Mouse (Mus musculus) hematopoietic stem cell, adult 5-6 weeks (primary cell): ENCODE data around the gene Apoc3. TPM values are rescaled to one million over a fixed set of nuclear protein-coding genes. Genes with fewer than 3 reads are reported as not detected.

ENCODE experiments used
- ATAC-seq, 2 experiments: fragments of 125-278 bp in 1 of 2; replicated peaks in 1 of 2; 2 replicates each; pipeline ENCODE4 v1.8.0; 2016 to 2017; ENCODE audit warnings: inconsistent platforms in 2 of 2, mild to moderate bottlenecking in 2 of 2, moderate number of reproducible peaks in 2 of 2, low read depth in 1 of 2, moderate TSS enrichment in 1 of 2; ENCODE audit not compliant: low FRiP score in 2 of 2, poor library complexity in 2 of 2, severe bottlenecking in 2 of 2, insufficient read depth in 1 of 2, low TSS enrichment in 1 of 2
- total RNA-seq: library from RNA; stranded (forward); fragments of 172-1452, 232-1000 nt; gene quantifications from 2 replicates; pipeline ENCODE4 v1.2.3, GENCODE M21; 2017

Gene Apoc3
- total RNA-seq: not detected in 2 replicates

DNA sequence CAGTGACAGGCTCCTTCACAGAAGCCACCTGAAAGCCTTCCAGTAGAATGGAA lies at the start of gene Apoc3:
TSS of gene Apoc3 (minus strand) at position 41 of the 53 bp plus-strand sequence.
- ATAC-seq: no peak

DNA sequence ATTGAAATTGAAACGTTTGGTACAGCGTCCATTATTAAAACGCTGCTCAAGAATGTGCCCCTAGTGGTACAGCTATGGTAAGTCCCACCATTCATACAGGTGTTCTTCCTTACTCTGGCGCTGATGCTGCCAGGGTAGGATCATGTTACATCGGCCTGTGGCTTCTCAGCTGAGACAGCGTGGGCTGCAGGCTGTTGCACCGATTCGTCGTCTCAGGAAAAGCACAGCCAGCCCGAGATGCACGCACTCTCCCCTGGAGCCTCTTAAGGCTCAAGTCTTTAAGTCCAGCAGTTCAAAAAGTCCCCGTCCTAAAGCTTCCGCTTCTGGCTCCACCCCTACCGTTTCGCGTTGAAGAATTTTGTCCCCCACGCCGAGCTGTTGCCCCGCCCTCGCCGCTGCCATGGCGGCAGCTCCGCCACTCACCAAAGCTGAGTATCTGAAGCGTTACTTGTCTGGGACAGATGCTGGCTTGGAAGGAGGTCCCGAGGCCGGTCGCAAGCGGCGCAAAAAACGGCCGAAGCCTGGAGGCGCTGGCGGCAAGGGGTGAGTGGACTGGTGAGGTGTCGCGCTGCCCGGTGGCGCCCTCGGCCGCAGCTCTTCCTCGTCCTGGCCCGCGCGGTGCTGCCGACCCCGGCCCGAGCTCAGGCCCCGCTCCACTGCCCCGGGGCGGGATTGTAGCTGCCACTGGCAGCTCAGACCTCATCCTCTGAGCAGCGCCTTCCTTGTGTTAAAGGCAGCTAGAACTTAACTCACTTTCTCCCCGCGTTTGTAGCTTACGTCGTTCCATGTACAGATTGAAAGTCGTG lies 47.4 kb upstream of the Apoc3 start, which contains the start of gene Bud13:
TSS of gene Bud13 (plus strand) at position 378 of the 806 bp plus-strand sequence.
- peak; percentile 94 to 95 for ATAC-seq

DNA sequence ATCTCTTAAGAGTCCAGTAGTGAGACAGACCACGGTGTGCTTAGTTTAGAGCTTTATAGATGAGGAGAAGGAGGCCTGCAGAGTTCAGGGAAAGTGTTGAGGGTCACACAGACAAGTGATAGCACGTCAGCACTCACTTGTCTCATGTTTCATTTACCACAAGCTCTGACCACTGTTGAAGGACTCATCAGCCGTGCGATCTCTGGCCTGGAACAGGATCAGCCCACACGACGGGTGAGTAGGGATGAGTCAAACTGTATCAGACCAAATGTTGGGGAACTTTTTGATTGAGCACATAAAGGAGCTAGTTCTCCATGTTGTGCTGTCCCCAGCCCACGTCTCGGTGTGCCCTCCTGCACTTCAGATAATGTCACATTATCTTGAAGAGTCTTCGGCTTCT lies 39.1 kb upstream of the Apoc3 start:
- no peak for ATAC-seq

DNA sequence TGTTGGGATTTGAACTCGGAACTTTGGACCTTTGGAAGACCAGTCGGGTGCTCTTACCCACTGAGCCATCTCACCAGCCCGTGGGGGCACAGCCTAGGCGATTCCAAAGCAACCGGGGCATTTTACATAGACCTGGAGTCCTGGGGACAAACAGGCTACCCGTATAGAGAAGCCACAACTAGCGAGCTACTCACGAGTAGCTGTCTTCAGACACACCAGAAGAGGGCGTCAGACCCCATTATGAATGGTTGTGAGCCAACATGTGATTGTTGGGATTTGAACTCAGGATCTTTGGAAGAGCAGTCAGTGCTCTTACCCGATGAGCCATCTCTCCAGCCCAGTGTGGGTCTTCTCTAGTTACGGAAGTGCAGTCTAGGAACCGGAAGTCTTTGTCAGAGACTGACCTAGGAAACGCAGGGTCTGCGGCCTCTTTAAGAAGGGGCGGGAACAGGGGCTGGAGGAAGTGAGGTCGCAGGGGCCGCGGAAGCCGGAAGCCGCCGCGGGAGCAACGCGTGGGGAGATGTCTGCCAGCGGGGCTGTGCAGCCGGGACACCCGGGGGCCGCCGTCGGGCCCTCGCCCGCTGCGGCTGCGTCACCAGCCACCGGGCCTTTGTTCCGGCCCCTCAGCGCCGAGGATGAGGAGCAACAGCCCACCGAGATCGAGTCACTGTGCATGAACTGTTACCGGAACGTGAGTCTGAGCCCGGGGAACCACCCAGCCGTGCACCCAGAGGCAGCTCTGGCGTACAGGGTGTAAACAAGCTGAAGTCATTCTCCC lies 37.4 kb upstream of the Apoc3 start, which contains the start of gene Zpr1:
TSS of gene Zpr1 (plus strand) at position 388 of the 778 bp plus-strand sequence.
- peak; percentile 91 to 95 for ATAC-seq

DNA sequence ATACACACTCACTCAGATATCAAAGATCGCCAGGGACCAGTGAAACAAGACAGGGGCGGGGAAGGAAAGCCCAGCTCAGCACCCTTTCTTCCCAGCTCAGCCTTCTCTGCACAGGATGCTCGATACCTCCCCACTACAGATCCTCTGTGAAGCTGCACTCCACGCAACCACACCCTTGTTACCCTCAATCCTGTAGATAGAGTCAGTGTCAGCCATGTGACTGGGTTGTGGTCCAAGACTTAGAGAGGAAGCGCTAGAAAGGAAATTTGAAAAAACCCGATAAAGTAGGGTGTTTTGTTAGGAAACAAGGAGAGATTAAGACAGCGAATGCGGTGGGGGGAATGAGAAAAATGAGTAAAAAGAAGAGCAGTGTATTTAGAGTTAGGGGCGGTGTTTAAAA lies 36.6 kb upstream of the Apoc3 start:
- no peak for ATAC-seq

DNA sequence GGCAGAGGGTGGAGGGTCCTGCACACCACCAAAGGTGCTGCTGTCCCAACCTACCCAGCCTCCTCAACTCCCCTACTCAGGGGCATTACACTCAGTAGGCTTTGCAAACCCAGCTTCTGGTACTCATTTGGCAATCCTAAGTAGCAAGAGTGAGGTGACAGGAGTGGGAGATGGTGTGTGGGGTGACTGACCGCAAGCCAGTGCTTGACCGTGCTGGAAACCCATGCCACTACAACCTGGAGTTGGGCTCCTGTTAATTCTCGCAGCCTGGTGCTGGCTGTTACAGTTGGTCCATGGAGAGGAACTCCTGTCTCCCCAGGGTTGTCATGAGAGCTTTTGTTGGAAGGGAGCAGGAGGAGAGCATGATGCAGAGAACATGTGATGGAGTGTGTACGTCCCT lies 35.3 kb upstream of the Apoc3 start:
- no peak for ATAC-seq

DNA sequence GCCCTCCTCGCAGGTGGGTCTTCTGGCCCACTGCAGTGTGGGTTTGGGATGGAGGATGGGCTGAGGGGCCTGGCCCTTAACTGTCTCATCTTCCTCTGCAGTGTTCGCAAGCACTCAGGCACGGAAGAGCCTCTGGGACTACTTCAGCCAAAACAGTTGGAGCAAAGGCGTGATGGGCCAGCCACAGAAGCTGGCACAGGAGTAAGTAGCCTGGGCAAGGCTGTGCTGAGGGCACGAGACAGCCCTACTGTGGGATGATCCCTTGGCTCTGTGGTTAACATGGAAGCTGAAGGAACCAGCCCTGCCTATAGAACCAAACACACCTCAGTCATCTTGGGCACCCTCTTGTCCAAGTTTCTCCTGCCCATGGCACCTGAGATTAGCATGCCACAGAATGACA lies 33.7 kb upstream of the Apoc3 start:
- no peak for ATAC-seq

DNA sequence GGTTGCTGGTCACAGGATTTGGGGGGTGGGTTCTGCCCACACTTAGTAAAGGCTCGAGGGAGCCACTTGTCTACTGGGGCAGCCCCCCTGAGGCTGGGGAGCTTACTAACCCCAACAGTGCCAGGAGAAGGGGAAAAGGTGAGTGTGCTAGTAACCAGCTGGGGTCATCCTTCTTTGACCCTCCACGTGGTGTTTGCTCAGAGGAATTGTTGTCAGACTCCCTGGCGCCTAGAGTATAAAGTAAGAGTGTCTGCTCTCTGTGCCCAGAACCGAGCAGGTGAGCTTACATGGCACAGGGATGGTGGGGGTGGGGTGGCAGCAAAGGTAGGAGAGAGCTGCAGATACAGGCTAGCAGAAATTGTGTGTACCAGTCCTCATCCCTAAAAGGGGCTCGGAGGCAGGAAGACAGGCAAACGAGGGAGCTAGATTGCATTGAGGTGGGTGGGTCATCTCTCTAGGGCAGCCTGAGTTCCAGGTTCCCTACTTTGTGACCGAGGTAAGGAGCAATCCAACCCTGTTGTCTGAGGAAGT lies 33.0 kb upstream of the Apoc3 start, which contains the start of gene Apoa5:
TSS of gene Apoa5 (plus strand) at position 291 of the 531 bp plus-strand sequence.
- no peak for ATAC-seq

DNA sequence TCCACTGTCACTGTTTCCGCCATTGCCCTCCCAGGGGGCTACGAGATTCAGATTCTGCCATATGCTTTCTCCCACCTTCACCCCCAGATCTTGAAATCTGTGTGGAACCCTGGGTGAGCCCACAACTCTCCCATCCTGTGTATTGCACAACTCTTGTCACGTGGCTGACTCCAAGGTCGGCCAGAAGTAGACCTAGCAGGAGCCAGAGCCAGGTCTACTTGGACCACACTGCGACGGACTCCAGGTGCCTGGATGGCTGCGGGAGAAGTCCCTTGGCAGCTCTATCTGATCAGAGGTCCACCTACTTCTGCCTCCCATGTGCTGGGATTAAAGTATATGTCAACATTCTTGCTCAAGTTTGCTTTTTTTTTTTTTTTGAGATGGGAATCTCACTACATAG lies 25.7 kb upstream of the Apoc3 start:
- ATAC-seq: no peak

DNA sequence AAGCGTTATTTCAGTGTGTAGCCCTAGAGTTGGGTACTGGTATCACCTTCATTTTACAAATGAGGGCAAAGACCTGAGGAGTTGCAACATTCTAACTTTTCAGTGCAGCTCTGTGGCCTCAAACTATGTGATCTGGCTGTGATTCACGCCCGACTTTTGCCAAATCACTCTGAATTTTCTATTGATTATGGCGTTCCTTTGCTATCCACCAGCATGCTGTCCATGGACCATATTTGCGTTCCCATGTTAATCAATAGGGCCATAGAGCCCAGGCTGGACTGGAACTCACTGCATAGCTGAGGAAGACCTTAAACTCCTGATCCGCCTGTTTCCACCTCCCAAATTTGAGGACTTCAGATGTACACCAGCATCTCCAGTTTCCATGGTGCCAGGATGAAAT lies 23.7 kb upstream of the Apoc3 start:
- ATAC-seq: no peak

DNA sequence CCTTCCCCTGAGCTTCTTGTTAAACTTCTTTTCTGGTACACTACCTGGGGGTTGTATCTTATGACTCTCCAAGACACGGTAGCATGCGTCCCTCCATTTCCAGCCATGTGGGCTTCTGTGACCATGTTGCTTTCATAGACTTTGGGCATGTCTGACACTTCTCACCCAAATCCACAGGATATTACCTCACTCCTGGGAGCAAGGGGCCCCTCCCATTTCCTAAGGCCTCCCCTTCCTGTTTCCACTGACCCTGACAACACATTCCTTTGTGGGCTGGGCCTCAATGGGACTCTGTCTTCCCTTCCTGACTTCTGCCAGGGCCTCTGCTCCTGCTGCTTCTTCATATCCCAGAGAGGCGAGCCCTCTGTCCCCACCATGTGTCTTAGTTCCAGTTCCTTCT lies 22.1 kb upstream of the Apoc3 start:
- peak; percentile 37 to 73; a peak in 2 of 4 replicates for ATAC-seq

DNA sequence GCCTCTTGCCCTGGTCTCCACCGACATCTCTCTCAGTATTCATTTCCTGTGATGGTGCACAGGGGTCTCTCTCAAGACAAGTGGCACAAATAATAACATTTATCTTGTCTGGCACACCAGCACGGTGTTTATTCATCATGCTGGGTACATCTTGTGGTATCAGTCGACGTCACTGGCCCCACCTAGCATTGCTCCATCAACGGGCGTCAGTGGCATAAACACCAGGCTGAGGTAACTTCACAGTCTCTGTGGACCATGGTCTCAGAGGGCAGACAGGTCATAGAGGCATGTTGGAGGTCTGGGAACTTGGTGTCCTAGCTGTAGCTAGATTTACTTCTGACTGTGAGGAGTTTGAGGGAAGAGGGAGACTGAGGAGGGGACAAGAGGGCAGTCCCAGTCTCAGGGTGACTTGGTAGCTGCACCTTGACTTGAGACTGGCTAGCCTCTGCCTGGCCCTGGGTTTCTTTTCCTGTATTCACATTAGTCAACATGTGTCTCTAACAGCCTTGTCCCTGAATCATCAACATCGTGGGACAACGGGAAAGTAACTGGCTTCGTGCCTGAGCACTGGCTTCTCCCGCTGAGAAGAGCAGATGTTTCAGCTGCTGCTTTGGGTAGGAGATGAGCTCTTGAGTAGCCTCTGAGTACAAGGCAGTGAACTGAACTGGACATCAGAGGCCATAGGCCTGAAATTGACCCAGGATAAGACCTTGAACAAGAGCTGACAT lies 21.4 kb upstream of the Apoc3 start:
- peak in 1 of 2 experiments; percentile 43; a peak in 1 of 4 replicates for ATAC-seq

DNA sequence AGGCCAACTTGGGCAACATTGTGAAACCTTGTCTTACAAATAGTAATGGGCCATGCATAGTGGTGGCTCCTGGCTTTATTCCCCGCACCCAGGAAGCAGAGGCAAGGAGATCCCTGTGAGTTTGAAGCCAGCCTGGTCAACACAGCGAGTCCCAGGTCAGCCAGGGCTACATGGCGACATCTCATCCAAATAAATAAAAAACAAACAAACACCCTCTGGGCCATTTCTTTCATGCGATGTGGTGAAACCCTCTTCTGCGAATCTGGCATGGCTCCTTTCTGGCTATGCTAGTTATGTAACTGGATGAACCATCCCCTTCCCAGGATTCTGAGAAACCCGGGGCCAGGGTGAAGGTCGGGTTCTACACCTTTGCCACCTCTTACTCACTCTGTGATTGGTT lies 20.7 kb upstream of the Apoc3 start:
- no peak for ATAC-seq

DNA sequence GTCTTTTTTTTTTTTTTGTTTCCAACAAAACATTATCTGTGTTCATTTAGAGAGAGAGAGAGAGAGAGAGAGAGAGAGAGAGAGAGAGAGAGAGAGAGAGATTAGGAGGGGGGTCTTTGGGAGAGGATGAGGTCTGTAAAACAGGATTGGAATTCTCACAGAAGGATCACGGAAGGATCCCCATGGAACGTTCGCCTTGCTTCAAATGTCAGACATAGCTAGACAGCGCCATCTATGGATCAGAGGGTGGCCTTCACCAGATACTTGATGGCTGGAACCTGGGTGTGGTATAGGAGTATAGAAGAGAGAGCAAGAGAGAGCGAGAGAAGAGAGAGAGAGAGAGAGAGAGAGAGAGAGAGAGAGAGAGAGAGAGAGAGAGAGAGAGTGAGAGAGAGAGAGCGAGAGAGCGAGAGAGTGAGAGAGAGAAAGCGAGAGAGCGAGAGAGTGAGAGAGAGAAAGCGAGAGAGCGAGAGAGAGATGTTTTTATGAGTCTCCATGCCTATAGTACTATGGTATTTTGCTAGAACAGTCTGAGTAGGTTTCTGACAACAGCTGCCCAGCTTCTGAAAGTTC lies 11.4 kb upstream of the Apoc3 start:
- ATAC-seq: peak in 1 of 2 experiments; percentile 69; a peak in 2 of 4 replicates

DNA sequence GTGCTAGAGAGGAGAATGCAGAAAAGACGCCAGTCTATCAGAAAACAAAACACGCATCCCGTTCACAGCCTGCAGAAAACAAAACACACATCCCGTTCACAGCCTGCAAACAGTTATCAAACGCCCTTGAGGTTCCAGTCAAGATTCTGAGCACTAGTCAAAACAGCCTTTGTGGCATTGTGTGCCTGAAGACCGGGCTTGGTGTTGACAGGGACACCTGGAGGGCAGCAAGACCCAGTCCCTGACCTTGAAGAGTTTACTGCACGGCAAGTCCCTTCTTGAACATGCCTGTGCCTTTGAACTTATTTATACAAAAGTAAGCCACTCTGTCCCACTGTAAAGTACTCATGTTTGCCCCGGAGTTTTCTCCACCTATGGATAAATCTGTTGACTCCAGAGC lies 8.1 kb upstream of the Apoc3 start:
- no peak for ATAC-seq

DNA sequence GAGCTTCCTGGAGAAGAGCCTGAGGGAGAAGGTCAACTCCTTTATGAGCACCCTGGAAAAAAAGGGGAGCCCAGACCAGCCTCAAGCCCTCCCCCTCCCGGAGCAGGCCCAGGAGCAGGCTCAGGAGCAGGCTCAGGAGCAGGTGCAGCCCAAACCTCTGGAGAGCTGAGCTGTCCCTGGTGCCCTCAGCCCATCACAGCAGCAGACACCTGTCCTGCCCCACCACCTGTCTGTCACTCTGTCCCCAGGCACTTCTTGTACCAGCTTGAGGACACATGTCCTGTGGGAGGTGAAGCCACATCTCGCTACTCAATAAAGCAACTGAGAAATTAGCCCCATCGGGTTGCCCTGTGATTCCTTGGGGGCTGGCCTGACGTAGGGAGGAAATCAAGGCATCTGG lies 7.7 kb upstream of the Apoc3 start:
- ATAC-seq: no peak

DNA sequence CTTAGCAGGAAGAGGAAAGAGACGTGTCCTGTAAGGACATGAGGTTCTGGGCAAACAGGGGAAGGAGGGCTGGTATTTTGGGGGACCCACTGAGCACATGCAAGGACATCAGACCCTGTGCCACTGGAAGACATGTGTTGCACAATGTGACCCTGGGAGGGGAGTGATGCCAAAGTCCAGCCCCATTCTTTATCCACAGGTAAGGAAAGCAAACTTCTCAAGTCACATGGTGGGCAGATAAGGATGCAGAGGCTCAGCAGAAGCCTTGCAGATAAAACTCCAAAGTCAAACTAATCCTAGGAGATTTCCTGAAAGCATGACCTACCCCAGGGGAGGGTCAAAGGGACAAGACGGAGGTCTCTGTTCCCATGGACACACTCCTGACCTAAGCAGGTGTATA lies 6.4 kb upstream of the Apoc3 start:
- ATAC-seq: no peak
